Mouse (Mus musculus): ENCODE results near the gene Slc10a1.
"Not testable (repeated sequence)": the region's sequence is repeated elsewhere in the genome, so short reads cannot be mapped to it uniquely, and the experiment has no call there.

Gene Slc10a1

GRCm38 (mm10) chr12:80967918-80968317, 587 bp downstream of the Slc10a1 start:
- DNase-seq (ENCODE audit: low spot score in 2 of 2), result no peak

- no peak for DNase-seq (ENCODE audit: low spot score in 2 of 2)
These were observed 2.3 kb downstream of the Slc10a1 start for GRCm38 (mm10) chr12:80966059-80966838.

GRCm38 (mm10) chr12:80962566-80962965, 5.9 kb downstream of the Slc10a1 start:
- DNase-seq (ENCODE audit: low spot score in 2 of 2), result no peak

DNA sequence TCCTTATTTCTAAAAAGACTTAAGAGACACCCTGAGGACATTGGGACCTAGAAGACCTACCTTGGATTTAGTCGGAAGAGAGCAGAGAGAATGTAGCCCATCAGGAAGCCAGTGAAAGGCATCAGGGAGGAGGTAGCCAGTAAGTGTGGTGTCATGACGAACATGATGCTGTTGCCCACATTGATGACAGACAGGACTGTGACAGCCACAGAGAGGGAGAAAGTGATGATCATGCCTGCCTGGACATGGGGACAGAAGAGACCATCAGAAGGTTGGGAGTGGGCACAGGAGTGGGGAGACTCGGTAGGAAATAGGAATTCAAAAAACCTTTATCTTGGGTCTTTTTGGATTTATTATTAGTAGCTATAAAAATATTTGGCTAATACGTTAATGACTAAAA, 10.5 kb downstream of the Slc10a1 start:
- DNase-seq (ENCODE audit: low spot score in 2 of 2), result no peak

DNA sequence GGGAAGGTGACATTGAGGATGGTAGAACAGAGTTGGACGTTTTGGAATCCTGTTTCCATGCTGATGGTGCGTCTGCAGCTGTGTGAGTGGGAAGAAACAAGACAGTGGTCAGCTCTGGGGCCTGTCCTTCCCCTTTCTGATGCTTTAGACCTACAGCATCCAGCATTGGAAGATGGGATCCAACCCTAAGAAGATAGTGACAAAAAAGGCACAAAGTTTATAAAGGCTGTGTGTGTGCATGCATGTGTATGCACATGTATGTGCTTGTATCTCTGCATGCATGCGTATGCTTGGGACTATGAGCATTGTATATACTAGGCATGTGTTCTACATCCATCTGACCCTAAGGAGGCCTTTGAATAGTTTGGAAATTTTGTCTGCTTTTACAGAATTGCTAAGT, 12.5 kb downstream of the Slc10a1 start:
- no peak for DNase-seq (ENCODE audit: low spot score in 2 of 2)

DNA sequence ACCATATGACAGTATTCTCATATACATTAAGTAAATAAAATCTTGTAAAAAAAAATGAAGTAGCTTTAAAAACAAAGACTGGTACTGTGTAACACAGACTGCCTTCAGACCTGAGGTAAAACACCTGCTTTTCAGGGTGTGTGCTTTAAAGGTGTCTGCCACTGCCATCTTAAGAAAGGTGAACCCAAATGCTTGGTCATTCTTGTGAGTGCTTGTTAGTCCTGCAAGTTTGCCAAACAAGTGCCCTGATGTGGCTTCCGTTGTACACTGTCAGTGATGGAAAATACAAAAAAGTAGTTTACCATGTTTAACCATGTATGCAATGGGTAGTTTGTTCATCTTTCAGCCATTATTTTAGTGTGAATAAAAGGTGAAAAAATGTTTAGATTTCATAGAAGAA, 16.0 kb downstream of the Slc10a1 start:
- no peak for DNase-seq (ENCODE audit: low spot score in 2 of 2)

- DNase-seq (ENCODE audit: low spot score in 2 of 2), result no peak
These were observed 16.8 kb downstream of the Slc10a1 start for GRCm38 (mm10) chr12:80951640-80952219.

DNA sequence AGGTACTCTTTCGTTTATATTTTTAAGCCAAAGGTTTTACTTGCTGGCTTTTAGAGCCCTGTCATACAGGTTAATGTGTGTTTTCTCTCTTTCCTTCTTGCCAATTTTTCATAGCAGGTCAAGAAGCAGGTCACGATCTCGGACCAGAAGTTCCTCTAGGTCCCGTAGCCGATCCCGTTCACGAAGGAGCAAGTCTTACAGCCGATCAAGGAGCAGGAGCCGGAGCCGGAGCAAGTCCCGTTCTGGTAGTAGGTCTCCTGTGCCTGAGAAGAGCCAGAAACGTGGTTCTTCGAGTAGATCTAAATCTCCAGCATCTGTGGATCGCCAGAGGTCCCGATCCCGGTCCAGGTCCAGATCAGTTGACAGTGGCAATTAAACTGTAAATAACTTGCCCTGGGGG, 18.9 kb downstream of the Slc10a1 start:
- DNase-seq (ENCODE audit: low spot score in 2 of 2), result not testable (repeated sequence)

DNA sequence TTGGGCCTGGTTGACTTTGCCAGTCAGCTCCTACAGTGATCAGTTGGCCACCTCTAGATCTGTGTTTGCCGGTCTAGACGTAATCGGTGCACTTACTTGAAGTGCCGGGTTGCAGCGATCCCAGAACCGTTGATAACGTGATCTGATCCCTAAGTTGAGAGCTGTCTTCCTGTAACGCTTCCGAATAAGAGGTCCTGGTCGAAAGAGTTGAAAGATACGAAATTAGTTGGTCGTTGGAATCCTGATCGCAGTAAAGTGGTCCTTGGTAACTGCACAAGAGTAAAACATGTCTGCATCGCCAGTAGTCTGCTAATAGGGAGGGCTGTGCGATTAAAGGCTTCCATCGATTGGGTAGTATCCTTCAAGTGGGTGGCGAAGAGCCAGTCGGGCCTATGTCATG, 20.3 kb downstream of the Slc10a1 start:
- DNase-seq (ENCODE audit: low spot score in 2 of 2), result no peak

- peak; percentile 91 to 94 for DNase-seq (ENCODE audit: low spot score in 2 of 2)
These were observed 22.5 kb downstream of the Slc10a1 start for GRCm38 (mm10) chr12:80945996-80946355.

DNA sequence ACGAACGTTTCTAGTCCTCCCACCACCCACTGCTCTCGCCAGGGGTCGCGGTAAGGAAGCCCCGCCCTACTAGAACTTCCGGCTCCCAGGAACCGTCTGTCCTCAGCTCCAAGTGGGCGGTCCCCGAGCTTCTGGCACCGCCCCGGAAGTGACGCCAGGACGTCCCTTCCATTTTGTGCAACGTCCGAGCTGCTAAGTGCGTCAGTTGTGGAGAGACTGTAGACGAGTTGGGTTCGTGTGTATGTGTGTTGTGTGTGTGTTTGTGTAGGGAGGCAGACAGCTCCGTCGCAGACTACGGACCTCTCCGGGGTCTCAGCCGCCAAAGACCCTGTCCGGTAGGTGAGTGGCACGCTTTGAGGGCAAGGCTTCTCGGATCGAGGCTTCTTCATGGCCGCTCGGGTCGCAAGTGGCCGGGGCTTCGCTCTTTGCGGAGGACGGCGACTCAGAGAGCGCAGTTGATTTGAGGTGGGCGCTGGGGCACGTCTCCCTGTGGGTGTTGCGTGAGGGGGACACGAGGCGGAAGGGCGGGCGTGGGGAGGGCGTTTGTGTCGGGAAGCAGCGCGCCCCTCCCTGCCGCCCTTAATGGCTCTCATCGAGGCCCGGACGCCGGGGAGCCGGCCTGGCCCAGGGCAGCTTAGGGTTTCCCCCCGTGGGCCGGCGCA, 23.0 kb downstream of the Slc10a1 start, which contains the start of gene Srsf5:
TSS of gene Srsf5 (plus strand) at position 171 of the 662 bp plus-strand sequence.
- peak; percentile 96 to 97 for DNase-seq (ENCODE audit: low spot score in 2 of 2)

DNA sequence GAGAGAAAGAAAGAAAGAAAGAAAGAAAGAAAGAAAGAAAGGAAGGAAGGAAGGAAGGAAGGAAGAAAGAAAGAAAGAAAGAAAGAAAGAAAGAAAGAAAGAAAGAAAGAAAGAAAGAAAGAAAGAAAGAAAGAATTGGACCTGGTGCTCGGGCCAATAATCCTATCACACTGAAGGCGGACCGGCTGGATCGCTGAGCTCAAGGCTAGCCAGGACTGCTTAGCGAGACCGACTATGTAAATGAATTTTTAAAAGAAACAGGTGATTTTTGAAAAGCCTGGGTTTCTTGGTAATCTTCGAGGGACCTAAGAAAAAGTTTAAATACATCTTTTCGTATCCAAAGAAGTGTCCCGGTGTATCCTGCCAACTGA, 23.6 kb downstream of the Slc10a1 start:
- not testable (repeated sequence) for DNase-seq (ENCODE audit: low spot score in 2 of 2)

DNA sequence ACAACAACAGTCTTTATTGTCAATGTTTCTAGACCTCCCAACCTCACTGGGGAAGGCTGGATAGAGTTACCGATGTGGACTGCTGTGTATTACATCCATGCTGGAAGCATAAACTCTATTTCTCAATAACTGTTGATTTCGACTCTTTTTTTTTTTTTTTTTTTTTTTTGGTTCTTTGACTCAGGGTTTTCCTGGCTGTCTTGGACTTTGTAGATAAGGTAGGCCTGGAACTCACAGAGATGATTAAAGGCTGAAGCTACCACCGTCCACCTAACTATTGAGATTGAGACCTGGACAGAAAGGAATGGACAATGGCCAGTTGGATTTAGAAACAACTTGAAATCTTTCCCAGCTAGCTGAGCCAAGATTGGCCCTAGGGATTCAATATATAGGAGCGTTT, 24.3 kb downstream of the Slc10a1 start:
- DNase-seq (ENCODE audit: low spot score in 2 of 2), result no peak

GRCm38 (mm10) chr12:80943395-80943794, 25.1 kb downstream of the Slc10a1 start:
- DNase-seq (ENCODE audit: low spot score in 2 of 2), result no peak

DNA sequence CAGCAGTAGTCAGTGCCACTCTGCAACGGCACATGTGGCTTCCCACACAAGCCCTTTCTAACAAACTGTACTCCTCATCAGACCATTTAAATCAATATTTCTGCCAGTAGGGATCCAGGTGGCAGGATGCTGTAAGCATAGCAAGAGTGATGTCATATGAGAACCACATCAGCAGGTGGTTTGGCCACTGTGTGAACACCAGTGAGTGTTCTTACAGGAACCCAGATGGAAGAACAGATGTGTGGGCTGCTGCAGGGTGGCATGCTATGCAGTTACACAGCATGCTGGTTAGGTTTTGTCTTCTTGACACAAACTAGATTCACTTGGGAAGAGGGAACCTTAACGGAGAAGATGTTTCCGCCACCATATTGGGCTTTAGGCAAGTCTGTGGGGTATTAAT, 26.6 kb downstream of the Slc10a1 start:
- no peak for DNase-seq (ENCODE audit: low spot score in 2 of 2)

GRCm38 (mm10) chr12:80939165-80939564, 29.3 kb downstream of the Slc10a1 start:
- DNase-seq (ENCODE audit: low spot score in 2 of 2), result no peak

DNA sequence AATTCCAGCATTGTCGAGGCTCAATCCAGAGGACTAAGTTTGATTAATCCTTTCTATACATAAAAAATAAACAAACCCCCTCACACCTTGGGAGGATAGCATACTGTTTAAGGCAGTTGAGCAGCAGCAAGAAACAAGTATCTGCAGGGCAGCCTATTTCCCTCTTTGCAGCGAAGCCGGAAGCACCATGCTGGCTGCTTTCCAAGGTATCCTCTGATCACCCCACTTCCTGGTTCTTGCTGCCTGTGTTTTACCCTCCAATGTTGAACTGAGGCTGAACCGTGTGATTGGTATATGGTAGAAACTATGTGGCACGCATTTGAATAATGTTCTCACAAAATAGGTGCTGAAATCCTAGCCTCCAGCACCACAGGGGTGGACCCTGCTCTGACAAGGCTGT, 29.9 kb downstream of the Slc10a1 start:
- no peak for DNase-seq (ENCODE audit: low spot score in 2 of 2)

DNA sequence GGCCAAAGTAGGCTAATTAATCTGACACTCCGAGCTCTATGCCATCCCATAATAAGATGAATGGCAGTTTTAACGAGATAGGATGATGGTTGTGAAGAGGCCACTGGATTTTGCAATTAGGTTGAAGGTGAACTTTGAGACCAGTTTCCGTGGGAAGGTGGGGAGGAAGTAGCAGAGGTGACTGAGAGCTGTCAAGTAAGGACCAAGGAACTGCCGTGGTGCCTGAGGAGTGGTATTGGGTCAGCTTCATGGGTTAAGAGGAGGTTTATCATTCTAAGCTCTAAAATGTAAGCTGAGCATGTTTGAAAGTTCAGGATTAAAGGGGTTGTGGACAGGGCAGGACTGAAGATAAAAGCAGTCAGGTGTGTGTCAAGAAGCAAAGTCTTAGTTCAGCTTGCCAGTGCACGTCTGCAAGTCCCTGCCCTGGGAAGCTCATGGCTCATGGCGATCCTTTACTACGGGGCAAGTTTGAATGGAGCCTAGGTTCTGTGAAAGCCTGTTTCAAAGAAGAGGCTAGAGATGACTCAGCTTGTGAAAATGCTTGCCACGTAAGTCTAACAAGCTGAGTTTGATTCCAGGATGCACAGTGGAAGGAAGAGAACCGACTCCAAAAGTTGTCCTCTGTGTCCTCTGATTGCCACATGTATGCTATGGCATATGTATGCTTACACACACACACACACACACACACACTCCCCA, 31.0 kb downstream of the Slc10a1 start:
- DNase-seq (ENCODE audit: low spot score in 2 of 2), result no peak

- DNase-seq (ENCODE audit: low spot score in 2 of 2), result no peak
These were observed 31.8 kb downstream of the Slc10a1 start for GRCm38 (mm10) chr12:80936751-80937150.

- no peak for DNase-seq (ENCODE audit: low spot score in 2 of 2)
These were observed 35.6 kb downstream of the Slc10a1 start for GRCm38 (mm10) chr12:80932865-80933264.

GRCm38 (mm10) chr12:80931402-80932140, 36.9 kb downstream of the Slc10a1 start:
- no peak for DNase-seq (ENCODE audit: low spot score in 2 of 2)

DNA sequence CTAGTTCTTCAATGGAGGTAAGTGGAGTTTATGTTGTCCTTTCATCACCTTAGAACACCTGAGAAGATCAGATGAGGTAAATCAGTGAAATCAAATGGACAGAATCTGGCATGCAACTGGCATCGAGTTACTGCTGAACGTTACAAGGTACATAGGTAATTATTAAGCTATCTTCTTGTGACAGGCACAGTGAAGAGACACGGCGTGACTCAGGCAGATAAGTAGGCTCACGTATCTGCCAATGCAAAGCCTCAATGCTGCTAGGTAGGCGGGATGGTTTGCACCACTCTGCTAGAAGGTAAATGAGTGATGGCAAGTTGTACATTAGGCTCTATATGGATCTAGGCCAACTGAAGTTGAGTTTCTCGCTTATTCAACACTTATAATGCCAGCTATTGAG, 38.4 kb downstream of the Slc10a1 start:
- DNase-seq (ENCODE audit: low spot score in 2 of 2), result no peak
